Mouse (Mus musculus): ENCODE measurements around the gene Kmt5c.

DNA sequence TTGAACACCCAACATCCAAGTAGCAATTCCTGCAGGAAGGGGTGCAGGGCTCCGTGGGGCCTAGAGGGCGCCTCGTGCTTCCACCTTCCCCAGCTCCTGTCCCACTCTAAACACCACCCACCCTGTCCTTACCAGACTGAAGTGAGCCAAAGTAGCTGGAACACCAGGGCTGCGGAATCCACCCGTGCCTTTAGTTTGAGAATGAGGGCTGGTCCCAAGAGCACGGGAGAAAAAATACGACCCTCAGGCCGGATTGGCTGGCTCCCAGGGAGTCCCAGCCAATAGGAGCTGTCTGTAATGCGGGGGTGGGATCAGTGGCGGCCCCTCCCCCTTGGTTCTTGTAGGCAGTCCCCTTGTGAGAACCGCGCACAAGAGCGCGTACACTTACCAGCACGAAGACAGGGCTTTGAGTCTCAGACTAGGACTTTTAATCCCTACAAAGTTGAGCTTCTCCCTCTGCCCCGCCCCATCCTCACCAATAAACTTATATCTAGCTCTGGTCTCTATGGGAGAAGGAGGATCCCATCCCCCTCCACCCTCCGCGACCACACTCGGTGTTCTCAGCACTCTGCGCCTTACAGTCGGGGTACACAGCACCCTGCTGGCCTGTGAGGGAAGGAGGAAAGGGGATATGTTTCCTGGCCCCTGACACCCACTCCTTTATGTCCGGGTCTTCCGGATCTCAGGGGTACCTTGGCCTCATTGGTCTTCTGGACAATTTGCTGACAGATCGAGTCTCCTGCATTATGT is 13.1 kb downstream of the Kmt5c start, which contains the start of gene Cox6b2:
- TF ChIP-seq POLR2A (IDR thresholded peaks at IDR 0.05; ENCODE audit: control insufficient read depth, extremely low read depth, insufficient read depth, low read length, poor library complexity): peak; percentile 79
- TF ChIP-seq CTCF (IDR thresholded peaks at IDR 0.05; ENCODE audit: borderline replicate concordance, control insufficient read depth, extremely low read depth, insufficient read depth, low read length, poor library complexity): no peak

Measured in thymus, adult 2 months (tissue).